Mouse (Mus musculus) urinary bladder, postnatal 25 days (tissue): Measurements from ENCODE around the gene Svep1.

Source experiments
- DNase-seq: peaks from one replicate; pipeline ENCODE4 v3.0.0; 2022; ENCODE audit warnings: low spot score

Svep1 gene

DNA sequence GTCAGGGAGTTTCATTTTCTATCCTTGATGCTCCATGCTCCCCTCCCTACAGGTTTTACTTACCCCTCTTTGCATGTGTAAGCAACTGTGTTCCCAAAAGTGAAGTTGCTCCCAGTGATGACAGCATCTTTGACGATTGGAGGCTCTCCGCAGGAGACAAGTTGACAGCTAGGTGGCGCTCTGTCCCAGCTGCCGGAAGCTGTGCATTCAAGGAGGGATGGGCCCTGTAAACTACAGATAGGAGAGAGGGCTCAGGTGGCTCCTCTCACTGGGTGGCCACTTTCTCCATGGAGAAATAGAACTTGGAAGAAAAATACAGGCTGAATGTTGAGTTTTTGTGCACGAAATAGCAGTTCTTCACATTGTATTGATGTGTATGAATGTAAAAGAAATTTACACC is 124.1 kb downstream of the Svep1 start:
- DNase-seq: peak; percentile 66

DNA sequence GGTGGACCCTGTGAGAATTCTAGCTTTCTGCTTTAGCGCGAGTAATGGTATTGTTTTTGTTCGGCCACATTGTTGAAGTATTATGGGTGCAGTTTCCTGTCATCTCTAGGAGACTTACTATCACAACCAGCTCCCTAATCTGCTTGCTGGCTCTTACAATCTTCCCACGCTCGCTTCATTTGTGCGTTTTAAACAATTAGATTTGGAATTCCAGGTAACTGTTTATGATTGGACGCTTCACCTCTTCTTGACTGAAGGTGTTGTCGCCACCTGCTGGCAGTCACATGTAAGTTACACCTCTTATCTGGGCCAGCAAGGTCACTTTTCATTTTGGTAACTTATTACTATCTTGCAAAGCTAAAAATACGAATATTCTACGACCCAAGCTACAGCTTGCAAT is 127.0 kb downstream of the Svep1 start:
- peak; percentile 54 for DNase-seq

DNA sequence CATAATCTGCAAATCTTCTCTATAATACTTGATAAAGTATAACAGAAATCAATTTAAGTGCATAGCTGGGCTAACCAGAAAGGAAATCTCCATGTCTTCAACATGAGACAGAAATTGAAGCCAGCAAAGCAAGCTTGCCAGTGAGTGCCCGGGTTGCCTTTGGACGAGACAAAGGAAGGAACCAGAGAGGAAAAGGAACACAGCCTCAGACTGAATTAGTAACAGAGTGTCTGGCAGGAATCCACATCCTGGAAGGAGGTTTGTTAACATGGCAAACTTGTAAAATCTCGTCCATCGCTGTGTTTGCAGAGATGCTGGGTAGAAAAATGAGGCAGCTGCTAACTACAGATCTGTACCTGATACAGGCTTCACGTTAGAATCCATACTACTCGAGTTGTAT is 128.7 kb downstream of the Svep1 start:
- no peak for DNase-seq

DNA sequence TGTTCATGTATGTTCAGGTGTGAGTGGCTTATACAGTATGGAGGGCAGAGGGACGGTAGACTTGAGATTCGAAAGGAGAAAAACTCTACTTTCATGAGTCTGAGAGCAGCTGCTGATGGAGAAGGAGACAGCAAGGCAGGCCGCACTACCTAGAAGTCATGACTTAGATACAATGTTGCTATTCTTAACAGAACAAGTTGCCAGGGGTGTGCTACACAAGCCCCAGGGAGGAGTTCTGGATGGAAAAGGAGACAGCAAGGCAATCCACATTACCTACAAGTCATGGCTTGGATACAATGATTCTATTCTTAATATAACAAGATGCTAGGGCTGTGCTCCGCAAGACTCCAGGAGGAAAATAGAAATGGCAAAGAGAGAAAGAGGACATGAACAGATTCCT is 129.1 kb downstream of the Svep1 start:
- no peak for DNase-seq

DNA sequence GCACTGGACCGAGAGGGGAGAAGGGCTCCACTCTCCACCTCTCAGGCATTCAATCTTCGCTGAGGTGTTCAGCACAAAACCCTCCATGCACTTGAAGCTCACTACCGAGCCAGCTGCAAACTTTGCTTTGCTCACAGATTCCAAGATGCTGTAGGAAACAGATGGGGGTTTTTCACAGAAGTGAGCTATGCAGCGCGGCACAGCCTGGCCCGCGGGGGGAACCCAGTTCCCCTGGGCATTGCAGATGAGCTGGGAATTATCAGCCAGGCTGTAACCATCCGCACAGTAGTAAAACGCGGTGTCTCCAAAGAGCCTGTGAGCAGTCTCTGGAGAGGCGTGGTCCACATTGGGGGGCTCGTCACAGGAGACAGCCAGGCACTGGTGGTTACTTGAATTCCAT is 133.8 kb downstream of the Svep1 start:
- no peak for DNase-seq

DNA sequence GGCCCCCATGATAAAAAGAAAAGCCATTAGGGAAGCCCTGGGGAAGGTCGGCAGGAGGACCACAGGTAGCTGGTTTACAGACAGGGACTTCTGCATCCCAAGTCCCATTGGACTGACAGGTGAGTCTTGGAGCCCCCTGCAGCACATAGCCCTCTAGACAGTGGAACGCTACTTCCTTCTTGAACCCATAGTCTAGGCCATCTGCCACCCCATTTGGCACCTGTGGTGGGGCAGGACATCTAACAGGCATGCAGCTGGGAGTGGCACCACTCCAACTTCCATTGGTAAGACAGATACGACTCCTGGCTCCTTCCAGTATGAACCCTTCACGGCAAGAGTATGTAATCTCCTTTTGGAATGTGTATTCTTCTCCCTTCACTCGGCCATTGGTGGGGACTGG is 137.8 kb downstream of the Svep1 start:
- DNase-seq: no peak

DNA sequence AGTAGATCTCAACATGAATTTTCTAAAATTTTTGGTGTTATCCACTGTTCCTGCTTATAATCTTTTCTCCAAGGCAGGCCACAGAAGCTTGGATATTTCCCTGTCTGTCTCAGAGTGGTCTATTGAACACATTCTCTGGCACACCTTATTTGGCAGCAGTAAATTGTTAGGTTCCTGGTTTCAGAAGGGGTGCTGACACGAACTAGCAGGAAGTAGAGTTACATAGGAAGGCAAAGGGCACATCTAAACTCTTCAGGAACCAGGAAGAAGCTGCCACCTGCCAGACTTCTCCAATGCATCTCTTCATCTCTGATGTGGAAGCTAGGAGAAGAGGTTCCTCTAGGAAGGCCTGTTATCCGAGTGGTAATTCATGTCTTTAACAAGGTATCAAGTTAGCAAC is 141.9 kb downstream of the Svep1 start:
- DNase-seq: no peak

DNA sequence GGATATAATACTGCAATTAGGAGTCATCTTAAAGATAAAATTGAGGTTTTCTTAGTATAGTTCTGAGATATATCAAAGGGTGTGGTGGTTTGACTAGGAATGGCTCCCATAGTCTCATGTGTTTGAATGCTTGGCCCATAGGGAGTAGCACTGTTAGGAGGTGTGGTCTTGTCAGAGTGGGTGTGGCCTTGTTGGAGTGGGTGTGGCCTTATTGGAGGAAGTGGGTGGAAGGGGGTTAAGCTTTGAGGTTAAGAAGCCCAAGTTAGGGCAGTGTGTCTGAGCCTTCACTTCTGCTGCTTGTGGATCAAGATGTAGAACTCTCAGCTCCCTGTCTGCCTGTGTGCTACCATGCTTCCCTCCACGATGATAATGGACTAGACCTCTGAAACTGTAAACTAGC is 143.7 kb downstream of the Svep1 start:
- no peak for DNase-seq

DNA sequence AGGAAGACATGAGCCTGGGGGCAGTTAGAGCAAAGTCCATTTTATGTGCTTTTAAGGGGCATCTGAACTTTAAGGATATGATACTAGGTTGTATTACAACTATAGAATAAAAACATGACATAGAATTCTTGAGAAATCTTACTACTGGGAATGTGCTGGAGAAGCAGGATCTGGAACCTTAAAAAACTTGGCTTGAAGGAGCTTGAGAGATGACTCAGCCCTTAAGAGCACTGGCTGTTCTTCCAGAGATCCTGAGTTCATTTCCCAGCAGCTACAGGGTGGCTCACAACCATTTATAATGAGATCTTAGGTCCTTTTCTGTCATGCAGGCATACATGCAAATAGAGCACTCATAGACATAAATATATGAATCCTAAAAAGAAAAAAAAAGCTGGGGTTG is 151.0 kb downstream of the Svep1 start:
- DNase-seq: no peak

DNA sequence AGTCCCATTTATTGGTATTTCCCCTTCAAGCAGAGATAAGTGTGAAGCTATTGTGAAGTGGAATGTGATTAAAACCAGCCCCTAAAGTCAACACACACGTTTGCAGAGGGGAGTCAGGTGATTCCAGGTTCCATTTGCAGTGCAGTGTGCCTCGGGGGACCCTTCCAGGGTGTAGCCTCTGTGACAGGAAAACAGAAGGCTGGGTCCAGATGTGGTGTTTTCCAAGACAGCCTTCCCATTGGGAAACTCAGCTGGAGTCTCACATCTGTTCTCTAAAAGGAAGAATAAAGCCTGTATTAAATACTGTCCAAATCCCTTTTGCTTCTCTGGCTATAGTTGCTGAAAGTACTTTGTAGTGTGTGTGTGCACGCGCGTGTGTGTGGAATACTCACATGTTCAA is 152.2 kb downstream of the Svep1 start:
- DNase-seq: no peak

DNA sequence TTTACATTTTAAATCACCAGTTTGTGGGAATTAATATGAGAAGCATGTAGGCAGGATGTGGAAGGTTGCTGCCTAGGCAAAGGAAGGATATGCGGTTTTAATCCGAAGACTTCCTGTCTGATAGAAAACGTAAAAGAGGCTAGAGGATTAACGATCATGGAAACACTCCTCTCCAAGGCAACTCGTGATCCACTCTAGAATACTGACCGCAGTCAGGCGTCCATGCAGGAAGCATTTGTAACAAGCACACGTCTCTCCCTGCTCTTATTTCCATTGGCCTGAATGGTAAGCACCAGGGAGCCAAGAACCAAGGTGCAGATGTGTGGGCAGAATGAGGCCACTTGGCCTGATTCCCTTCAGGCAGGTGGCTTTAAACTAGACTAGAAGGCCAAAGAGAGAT is 155.9 kb downstream of the Svep1 start:
- DNase-seq: no peak

DNA sequence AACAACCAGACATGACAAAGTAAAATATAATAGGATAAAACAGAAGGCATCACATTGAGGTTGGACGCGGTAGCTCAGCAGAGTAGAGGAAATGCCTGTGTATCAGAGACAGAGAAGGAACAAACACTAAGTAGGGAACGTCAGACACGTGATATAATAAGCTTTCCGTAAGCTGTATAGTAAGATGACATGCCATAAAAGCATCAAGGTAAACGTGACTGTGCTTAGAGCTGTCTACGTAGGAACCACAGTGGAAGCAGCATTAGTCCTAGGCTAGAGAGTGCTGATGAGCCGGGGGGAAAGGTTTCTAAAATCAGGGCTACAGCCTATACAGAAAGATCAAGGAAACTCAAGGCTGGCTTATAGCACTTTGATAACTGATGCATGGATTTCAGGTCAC is 156.4 kb downstream of the Svep1 start:
- DNase-seq: no peak

DNA sequence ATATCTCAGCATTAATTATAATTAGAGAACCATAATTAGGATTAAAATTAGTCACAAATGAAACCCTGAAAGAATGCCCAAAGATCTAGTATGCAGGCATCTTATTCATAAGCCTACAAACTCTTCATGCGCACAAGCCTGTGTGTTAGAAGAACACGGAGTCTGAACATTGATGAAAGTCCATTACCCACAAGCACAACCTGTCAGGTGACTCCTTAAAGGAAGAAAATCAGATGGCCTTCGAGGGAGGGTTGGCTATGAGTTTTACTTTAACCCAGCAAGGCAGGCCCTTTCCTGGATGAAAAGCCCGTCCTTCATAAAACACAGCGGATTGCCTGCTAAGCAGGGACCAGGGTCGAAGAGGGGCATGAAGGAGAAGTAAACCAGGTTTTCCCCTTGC is 161.8 kb downstream of the Svep1 start:
- DNase-seq: no peak

DNA sequence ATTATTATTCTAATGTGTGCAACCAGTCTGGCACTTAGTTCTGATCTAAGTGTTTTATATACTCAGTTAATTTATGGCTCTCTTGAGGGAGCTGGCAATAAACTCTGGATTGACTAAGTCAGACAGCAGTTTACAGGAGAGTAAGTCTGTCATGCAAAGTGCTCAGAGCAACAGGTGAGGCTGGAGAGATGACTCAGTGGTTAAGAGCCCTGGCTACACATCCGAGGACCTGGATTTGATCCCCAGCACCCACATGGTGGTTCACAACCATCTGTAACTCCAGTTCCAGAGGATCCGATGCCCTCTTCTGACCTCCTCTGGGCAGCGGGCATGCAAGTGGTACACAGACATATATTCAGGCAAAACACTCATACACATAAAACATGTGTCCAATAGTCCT is 162.3 kb downstream of the Svep1 start:
- no peak for DNase-seq

DNA sequence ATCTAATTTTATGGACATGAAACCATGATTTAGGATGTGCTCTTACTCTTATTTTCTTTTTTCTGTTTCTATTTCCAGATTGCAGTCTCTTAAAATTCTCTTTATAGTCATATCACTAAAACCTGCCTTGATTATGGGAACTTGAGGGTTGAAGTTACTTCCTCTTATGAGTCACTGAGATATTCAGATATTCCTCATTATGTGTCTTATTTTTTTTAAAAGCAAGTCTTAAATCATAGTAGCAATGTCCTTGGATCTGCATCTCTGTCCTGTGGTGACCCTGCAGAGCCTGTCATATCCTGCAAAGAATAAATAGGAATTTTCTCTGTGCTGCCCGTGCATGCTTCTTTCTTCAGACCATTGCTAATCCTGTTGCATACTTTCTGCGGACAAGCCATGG is 166.6 kb downstream of the Svep1 start:
- no peak for DNase-seq

DNA sequence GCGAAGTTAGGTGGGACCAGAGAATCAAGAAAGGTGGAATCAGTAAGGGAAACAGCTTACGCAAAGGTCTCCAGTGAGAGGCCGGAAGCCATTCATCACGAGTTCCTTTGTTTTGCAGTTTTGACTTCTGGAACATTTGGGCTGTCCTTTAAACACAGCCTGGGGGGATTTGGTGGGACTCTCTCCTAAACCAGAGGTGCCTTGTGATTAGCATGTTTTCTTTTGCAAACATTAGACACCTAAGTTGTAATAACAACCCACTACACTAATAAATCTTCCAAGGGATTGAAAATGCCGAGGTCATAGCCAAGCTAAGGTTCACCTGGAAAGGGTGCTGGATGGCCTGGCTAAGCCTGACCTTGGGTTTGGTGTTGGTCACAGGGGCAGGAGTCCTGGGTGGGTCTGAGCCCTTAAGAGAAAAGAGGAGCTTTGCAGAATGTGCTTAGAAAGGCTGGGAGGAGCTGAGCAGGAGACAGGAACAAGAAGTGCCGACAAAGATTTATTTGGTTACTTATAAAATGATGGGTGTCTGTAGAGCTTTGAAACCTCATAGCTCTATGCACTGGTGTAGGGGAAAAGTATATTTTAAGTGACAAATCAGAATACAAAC is 169.5 kb downstream of the Svep1 start:
- no peak for DNase-seq

DNA sequence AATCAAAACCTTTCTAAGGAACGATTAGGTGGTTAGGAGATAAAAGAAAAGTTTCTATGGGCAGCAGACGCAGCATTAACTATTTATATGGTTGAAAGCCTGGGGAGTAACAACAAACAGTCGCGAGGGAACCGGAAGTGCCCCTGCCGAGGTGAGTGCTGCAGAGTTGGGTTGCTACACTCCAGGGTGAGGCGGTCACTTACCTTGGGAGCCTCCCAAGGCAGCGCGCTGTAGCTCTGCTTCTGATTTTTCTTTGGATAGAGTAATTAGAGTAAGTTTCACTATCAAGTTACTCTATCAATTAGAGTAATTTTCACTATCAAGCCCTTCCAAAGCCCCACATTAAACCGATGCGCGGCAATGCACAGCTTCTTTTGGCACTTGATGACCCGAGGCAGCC is 172.0 kb downstream of the Svep1 start:
- DNase-seq: no peak

DNA sequence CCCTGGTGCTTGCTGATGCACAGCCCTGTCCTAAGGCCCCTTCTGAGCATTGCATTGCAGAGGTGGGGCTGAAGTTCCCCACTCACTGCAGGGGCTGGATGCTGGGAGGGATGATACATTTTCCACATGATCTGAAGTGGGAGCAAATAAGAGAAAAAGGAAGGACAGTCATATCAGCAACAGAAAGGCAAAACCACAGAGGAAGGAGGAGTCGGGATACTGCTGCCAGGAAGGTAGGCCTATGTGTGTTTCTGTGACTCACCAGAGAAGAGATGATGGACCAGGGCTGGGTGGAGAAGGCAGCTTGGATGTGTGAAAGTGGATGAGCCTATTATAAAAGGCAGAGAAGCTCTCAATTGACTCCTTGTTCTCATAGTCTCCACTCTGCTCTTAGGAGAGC is 173.9 kb downstream of the Svep1 start:
- no peak for DNase-seq

DNA sequence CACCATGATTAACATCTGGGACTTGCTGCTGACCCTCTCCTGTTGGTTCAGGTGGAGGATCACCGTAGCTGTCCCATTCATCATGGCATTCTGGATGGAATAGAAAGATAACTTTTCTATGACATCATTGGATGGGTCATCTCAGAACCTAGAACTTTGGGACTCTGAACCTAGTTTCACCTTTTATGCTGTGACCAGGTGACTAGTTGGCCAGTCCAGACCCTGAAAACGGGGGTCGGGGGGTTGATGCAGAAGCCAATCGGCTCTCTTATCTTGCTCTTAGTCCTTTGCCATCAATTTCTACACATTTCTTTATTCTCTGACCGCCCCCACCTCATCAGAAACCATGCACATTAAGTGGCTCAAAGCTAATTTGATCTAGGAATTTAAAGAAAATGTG is 197.6 kb downstream of the Svep1 start, which contains the start of gene Txndc8:
Gene Txndc8, minus strand, starts transcription at position 101 of the 400 bp plus-strand sequence.
- no peak for DNase-seq

DNA sequence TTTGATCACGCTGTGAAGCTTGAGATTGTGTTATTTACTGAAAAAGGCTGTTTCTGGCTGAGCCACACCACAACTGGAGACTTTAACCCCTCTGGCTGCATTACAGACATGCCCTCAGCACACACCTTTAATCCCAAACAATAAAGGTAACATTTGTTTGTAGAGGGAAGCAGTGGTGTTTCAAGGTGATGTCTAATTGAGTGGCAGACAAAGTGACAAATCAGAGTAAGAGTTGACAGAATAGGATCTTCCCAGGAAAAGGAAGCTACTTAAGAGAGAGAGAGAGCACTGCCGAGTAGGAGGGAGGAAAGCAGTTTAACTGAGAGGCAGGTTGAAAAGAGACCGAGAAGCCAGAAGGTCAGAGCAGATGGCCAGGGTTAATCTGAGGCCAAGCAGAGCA is 203.2 kb downstream of the Svep1 start:
- DNase-seq: no peak
